Comparison of ENCODE assay signal across 16 mouse cellular contexts in the genomic region with DNA sequence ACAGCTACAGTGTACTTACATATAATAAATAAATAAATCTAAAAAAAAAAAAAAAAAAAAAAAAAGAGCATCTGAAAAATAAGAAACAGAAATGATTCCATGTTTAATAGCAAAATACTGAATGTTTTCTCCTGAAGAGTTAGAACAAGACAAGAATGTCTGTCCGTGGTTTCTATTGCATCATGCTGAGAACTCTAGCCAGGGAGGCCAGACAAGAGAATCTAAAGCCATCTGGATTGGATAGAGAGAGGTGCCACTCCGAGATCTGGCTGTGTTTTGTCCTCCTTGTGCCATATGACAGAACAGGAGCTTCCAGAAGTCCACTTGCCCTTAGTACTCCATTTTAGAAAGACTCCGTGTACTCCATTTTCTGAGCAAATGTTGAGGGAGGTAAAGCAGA. TPM values are rescaled to one million over a fixed set of nuclear protein-coding genes. Genes with fewer than 3 reads are reported as not detected.
"Had no signal": no experiment of that assay in that cellular context is flagged by ENCODE, and none has a peak within 500 bp of the region (broad histone marks: within the 10 kb centered on the region; RNA-seq: fewer than 3 reads in every experiment).

No protein-coding gene starts in this region.

- H3K27ac ChIP-seq: kidney, embryonic 15.5 days; limb, embryonic 15.5 days; liver, embryonic 12.5 days; midbrain, embryonic 10.5 days; neural tube, embryonic 13.5 days; stomach, embryonic 15.5 days had no signal

- H3K4me1 ChIP-seq: kidney, embryonic 15.5 days; limb, embryonic 15.5 days; neural tube, embryonic 13.5 days had no signal

- ATAC-seq: liver, embryonic 12.5 days had no signal

- H3K36me3 ChIP-seq: kidney, embryonic 15.5 days; limb, embryonic 15.5 days; liver, embryonic 12.5 days; midbrain, embryonic 10.5 days; neural tube, embryonic 13.5 days; stomach, embryonic 15.5 days had no signal

- H3K9me3 ChIP-seq: kidney, embryonic 15.5 days; limb, embryonic 15.5 days; liver, embryonic 12.5 days; midbrain, embryonic 10.5 days; neural tube, embryonic 13.5 days; stomach, embryonic 15.5 days had no signal

- H3K9ac ChIP-seq: kidney, embryonic 15.5 days; limb, embryonic 15.5 days; liver, embryonic 12.5 days; lung, embryonic 14.5 days; neural tube, embryonic 13.5 days; stomach, embryonic 15.5 days had no signal

- H3K27me3 ChIP-seq: kidney, embryonic 15.5 days; limb, embryonic 15.5 days; neural tube, embryonic 13.5 days; stomach, embryonic 15.5 days had no signal

- H3K4me2 ChIP-seq: kidney, embryonic 15.5 days; limb, embryonic 15.5 days; liver, embryonic 12.5 days; lung, embryonic 14.5 days; neural tube, embryonic 13.5 days; stomach, embryonic 15.5 days had no signal

- H3K4me3 ChIP-seq: kidney, embryonic 15.5 days; limb, embryonic 15.5 days; liver, embryonic 12.5 days; midbrain, embryonic 10.5 days; neural tube, embryonic 13.5 days; stomach, embryonic 15.5 days had no signal

- DNase-seq: kidney, postnatal 14 days; layer of hippocampus, postnatal 36 days; lung, embryonic 14.5 days; lung, postnatal 4 days; midbrain, embryonic 14.5 days; retina, postnatal 1 day; thymus, postnatal 36 days had no signal

RNA-seq across cellular contexts. Expression of a gene that starts 6.6 kb away (rescaled TPM):
- polyA plus RNA-seq: kidney, embryonic 15.5 days; limb, embryonic 11.5 days; limb, embryonic 15.5 days; liver, embryonic 12.5 days; liver, embryonic 16.5 days; midbrain, embryonic 10.5 days; midbrain, embryonic 14.5 days; thymus, postnatal 0 days had no signal
